Mouse (Mus musculus) mouse trophoblast stem cell (cell line): ENCODE measurements around the gene C2cd2.

Experiments used
- in situ Hi-C, 2 experiments: fragments of 300-500 bp; cut with MseI, MboI; formaldehyde crosslinking; loops; 2 replicates in 1 of 2; 3 replicates in 1 of 2; pipeline ENCODE4 v1.15.1; 2025

The C2cd2 gene

DNA sequence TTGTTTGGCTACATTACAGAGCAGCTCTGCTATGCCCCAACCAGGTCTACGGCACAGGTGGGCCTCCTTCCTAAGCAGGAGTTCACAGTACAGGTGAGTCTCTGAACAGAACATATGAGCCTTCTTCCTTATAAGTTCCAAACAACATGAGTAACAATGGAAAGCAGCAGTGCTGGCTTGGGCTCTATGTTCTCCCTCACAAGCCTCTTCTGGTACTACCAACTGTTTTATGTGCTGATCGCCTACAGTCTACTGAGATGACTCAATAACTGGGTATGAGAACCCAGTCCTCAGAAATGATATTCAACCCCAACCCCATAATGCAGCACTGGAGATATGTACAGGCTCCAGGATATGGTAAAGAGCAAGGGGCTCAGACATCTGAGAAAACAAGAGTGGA is 148.3 kb downstream of the C2cd2 start:
- in situ Hi-C loops = no loop called here

DNA sequence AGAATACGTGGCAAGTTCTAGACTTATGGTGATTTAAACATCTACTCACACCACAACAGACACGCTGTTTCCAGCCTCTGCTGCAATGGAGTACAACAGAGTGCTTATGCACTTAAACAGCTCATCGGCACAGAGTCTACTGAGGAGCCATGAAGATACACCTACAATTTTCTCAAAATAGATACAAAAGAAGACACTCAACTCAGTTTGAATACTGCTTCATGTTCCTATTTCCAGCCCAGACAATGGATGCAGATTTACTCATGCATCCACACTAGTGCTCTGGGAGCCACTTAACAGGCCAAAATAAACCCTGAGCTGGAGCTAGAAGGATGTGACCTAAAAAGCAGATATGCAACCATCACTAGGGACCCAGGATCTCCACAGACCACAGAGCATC is 153.5 kb downstream of the C2cd2 start:
- in situ Hi-C loops = loop anchor here (10.0 kb wide), 1 partner anchor 66 kb away; no protein-coding TSS in a partner anchor

DNA sequence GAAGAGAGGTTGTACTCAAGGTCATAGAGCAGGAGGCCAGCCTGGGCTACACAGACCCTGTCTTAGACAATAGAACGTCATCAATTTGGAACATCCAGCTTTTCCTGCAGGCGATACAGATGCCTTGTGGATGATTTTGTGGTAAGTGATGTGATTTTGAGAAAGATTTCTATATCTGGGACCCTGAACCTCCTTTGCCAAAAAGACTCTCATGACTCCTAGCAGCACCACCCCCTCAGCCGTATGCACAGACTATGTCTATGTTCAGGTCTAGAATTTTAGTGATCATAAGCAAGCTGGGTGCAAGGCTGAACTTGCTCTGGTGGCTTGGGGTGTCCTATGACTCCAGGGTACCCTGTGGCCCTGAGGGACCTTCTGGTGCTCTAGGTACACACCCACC is 156.8 kb downstream of the C2cd2 start:
- in situ Hi-C loops = loop anchor here (10.0 kb wide), 1 partner anchor 69 kb away; no protein-coding TSS in a partner anchor
